Mouse (Mus musculus) lung, embryonic 16.5 days (tissue): ENCODE results near the gene Tmem234. TPM values are rescaled to one million over a fixed set of nuclear protein-coding genes. Genes with fewer than 3 reads are reported as not detected.

ENCODE experiments used
- ATAC-seq: fragments of 200-750 bp; cut with Nextera tagmentation; 2 replicates; pipeline ENCODE4 v1.8.0; 2017; ENCODE audit warnings: low read depth, mild to moderate bottlenecking, moderate library complexity
- H3K27ac ChIP-seq: fragments of 300-500 bp; sonication (generic); 2 replicates; pipeline ENCODE4 v1.5.1; 2014; ENCODE audit warnings: mild to moderate bottlenecking, control low read depth, low read length
- H3K27me3 ChIP-seq: fragments of 300-500 bp; sonication (generic); 2 replicates; pipeline ENCODE4 v1.6.1; 2014; ENCODE audit warnings: low read depth, low read length, mixed read lengths; ENCODE audit not compliant: control insufficient read depth, insufficient read depth
- H3K36me3 ChIP-seq: fragments of 300-500 bp; sonication (generic); 2 replicates; pipeline ENCODE4 v1.6.1; 2014; ENCODE audit warnings: low read length; ENCODE audit not compliant: control insufficient read depth, insufficient read depth
- H3K4me1 ChIP-seq: fragments of 300-500 bp; sonication (generic); replicated peaks from 2 replicates; pipeline ENCODE4 v1.6.1; 2014; ENCODE audit warnings: low read length, mixed read lengths; ENCODE audit not compliant: control insufficient read depth, insufficient read depth
- H3K4me2 ChIP-seq: fragments of 300-500 bp; sonication (generic); 2 replicates; pipeline ENCODE4 v1.6.1; 2014; ENCODE audit warnings: low read depth, low read length, control low read depth
- H3K4me3 ChIP-seq: fragments of 300-500 bp; sonication (generic); 2 replicates; pipeline ENCODE4 v1.5.1; 2014; ENCODE audit warnings: mild to moderate bottlenecking, low read length, control low read depth
- H3K9ac ChIP-seq: fragments of 300-500 bp; sonication (generic); 2 replicates; pipeline ENCODE4 v1.6.1; 2014; ENCODE audit warnings: low read length, control low read depth
- H3K9me3 ChIP-seq: fragments of 300-500 bp; sonication (generic); 2 replicates; pipeline ENCODE4 v1.6.1; 2016; ENCODE audit warnings: low read length; ENCODE audit not compliant: control insufficient read depth
- WGBS: fragments of 180-500 bp; shearing (Covaris S2); extraction: QIAGEN DNeasy Blood & Tissue Kit; methylation state at CpG from one replicate; pipeline ENCODE4 v1.1.7; 2014; 5-methylcytosine and 5-hydroxymethylcytosine counted together
- polyA plus RNA-seq: library from polyadenylated mRNA; unstranded; fragments of >200 nt; fragmentation: Nextera tagmentation; extraction: Ambion mirVana; gene quantifications from 2 replicates; pipeline ENCODE4 v1.2.1, GENCODE M21; 2015

The Tmem234 gene
- polyA plus RNA-seq, 1 experiment from 2014 or later = 190 TPM

DNA sequence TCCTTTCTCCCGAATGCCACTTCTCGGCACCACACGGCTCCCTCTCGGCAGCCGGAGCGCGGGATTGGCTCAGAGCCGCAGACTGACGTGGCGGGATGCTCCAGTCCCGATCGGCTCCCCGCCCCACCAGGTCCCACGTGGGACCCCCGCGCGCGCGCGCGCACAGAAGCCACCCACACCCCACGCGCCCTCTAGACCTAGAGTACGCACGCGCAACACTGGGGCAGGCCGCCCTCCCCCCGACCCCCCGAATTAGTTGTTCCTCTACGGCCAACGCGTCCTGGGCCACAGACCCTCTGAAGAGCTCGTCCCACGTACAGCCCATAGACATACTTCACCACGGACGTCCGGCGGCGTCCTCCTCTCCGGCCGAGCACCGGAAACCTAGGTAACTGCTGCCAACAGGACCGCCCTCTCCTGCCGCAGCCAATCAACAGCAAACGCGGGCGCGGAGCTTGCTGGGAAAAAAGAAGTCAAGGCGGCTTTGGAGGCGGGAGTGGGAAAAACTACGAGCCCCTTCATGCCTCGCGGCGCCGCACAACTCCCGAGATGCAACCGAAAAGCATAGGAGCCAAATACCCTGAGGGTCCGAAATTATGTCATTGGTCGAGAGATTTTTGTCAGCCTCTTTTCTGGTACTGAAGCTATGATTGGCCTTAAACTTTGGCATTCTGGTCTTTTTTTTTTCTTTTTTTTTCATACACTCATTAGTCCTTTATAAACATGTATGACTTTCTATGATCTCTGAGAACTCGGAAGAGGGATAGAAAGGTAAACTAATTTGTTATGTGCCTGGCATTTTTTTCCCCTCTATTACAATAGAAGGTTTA is 40.4 kb downstream of the Tmem234 start, which contains the start of gene Txlna:
Gene Txlna (minus strand): TSS at position 428 of the 830 bp plus-strand sequence.
- ATAC-seq = peak; percentile 95
- Histone ChIP-seq H3K36me3 (peaks cover 25% of the 10 kb centered on the region), H3K4me3 (peak within 1 kb of the TSS; percentile 72), H3K27me3 (no peaks in the 10 kb centered on the region), H3K9me3 (no peaks in the 10 kb centered on the region), H3K9ac (peak within 1 kb of the TSS; percentile 84), H3K27ac (peak within 1 kb of the TSS; percentile 98), H3K4me1 (peaks cover 17% of the 10 kb centered on the region), H3K4me2 (peak within 1 kb of the TSS; percentile 77)
- under 1% methylated on average over 60 of the region's 60 CpGs for WGBS

DNA sequence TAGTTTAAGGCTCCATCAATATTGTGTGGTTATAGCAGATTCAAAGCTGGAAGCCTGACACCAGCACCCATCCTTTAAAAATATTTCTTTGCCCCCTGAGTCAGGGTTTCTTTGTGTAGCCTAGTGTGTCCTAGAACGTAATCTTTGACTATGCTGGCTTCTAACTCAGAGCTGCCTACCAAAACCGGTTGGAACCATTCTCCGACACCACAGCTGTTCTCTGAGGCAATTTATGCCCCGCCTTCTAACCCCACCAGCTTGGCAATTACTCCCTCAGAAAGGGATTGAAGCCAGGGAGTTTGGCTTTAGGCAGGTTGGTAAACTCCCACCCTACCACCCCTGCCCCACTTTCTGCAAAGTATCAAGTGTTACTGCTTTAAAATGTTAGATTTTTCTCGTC is 41.3 kb downstream of the Tmem234 start:
- peaks cover 17% of the 10 kb centered on the region for H3K4me1 ChIP-seq
- H3K9ac ChIP-seq = peak overlapping the region; percentile 32; the same call in 1 of the 2 replicates
- H3K4me2 ChIP-seq = peak overlapping the region; percentile 39
- H3K4me3 ChIP-seq = no peak overlapping the region
- ATAC-seq = no peak
- peak overlapping the region; percentile 55 for H3K27ac ChIP-seq
- no peaks in the 10 kb centered on the region for H3K9me3 ChIP-seq
- no peaks in the 10 kb centered on the region for H3K27me3 ChIP-seq
- 37% methylated on average over 5 of the region's 5 CpGs for WGBS
- peaks cover 17% of the 10 kb centered on the region for H3K36me3 ChIP-seq

DNA sequence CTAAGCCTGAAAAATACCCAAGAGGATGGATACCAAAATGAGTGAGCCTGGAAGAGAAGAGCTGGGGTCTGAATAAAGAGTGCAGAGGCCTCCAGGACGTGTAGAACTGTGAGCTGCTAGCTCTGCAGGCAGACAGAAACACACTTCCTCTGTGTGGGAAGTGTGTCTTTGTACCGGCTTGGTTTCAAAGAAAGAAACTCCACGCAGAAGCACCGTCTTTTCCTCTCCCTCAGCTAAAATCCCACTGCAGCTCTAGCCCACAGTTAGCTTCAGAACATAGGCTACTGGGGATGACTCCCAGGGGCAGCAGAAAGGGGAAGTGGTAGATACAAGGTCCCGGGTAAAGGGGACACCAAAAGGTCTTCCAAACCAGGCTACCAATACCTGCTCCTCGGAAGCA is 44.7 kb downstream of the Tmem234 start:
- Histone ChIP-seq H3K36me3 (peaks cover 18% of the 10 kb centered on the region), H3K9ac (no peak overlapping the region), H3K27ac (no peak overlapping the region), H3K9me3 (no peaks in the 10 kb centered on the region), H3K4me1 (peaks cover 2% of the 10 kb centered on the region), H3K4me2 (no peak overlapping the region), H3K4me3 (no peak overlapping the region), H3K27me3 (no peaks in the 10 kb centered on the region)
- WGBS = 86% methylated on average over 6 of the region's 6 CpGs
- ATAC-seq = no peak

- no peak for ATAC-seq
- no peak overlapping the region for H3K4me2 ChIP-seq
- H3K27ac ChIP-seq = no peak overlapping the region
- H3K27me3 ChIP-seq = no peaks in the 10 kb centered on the region
- no peak overlapping the region for H3K4me3 ChIP-seq
- WGBS = 82% methylated on average over 1 of the region's 1 CpGs
- peaks cover 39% of the 10 kb centered on the region for H3K36me3 ChIP-seq
- H3K9me3 ChIP-seq = no peaks in the 10 kb centered on the region
- no peaks in the 10 kb centered on the region for H3K4me1 ChIP-seq
- no peak overlapping the region for H3K9ac ChIP-seq
Measured at GRCm38 (mm10) chr4:129648656-129649055, 48.2 kb downstream of the Tmem234 start.

DNA sequence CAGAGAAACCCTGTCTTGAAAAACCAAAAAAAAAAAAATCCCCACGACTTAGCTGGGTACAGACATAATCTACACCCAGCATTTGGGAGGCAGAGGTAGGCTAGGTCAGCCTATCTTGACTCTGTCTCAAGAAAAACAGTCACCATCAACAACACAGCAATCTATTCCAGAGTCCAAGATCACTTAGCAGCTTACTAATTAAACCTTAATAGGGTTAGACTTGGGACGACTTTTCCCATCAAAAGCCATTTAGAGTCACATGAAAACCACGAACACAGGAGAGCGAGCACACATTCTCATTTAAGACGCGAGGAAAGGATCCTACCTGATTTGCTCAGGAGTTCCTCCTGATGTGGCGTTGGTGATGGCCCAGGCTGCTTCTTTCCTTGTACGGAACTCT is 49.9 kb downstream of the Tmem234 start:
- Histone ChIP-seq H3K9ac (no peak overlapping the region), H3K4me1 (no peaks in the 10 kb centered on the region), H3K27me3 (no peaks in the 10 kb centered on the region), H3K4me2 (no peak overlapping the region), H3K36me3 (peaks cover 52% of the 10 kb centered on the region), H3K27ac (no peak overlapping the region), H3K9me3 (no peaks in the 10 kb centered on the region), H3K4me3 (no peak overlapping the region)
- 92% methylated on average over 8 of the region's 8 CpGs for WGBS
- ATAC-seq = no peak

DNA sequence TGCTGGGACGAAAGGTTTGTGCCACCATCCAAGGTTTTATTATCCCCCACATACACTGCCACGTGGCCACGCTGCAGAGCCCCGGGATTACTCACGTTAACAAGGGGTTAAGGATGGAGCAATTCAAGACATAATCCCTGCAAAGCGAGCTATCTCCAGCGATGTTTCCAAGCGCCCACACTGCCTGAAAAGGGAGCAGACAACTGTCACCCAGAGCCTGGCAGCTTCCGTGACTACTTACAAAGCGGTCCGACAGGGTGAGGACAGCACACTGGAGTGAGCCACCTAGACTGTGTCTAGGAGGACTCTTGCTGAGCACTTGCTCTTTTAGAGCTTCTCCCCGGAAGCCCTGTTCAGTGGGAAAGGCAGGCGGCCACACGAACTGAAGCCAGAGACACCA is 54.3 kb downstream of the Tmem234 start:
- H3K36me3 ChIP-seq = peaks cover 55% of the 10 kb centered on the region
- ATAC-seq = no peak
- no peaks in the 10 kb centered on the region for H3K27me3 ChIP-seq
- no peak overlapping the region for H3K4me2 ChIP-seq
- no peak overlapping the region for H3K4me3 ChIP-seq
- no peaks in the 10 kb centered on the region for H3K4me1 ChIP-seq
- H3K9me3 ChIP-seq = no peaks in the 10 kb centered on the region
- no peak overlapping the region for H3K9ac ChIP-seq
- WGBS = 90% methylated on average over 14 of the region's 14 CpGs
- H3K27ac ChIP-seq = no peak overlapping the region

DNA sequence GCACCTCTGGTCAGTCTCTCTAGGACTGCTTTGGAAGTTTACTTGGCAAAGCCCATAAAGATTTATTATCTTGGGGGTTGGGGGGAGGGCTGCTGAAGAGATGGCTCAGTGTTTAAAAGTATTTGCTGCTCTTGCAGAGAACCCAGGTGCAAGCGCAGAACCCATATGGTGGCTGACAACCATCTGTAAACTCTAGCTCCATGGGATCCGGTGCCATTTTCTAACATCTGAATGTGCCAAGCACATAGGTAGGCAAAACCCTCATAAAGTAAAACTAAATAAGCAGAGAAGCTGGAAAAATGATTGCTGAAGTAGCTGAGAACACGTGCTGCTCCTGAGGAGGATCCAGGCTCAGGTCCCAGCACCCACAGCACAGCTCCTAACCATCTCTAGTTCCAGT is 61.1 kb downstream of the Tmem234 start:
- Histone ChIP-seq H3K4me3 (no peak overlapping the region), H3K9me3 (no peaks in the 10 kb centered on the region), H3K36me3 (peaks cover 19% of the 10 kb centered on the region), H3K9ac (no peak overlapping the region), H3K27ac (no peak overlapping the region), H3K4me2 (no peak overlapping the region), H3K27me3 (no peaks in the 10 kb centered on the region), H3K4me1 (no peaks in the 10 kb centered on the region)
- WGBS = 90% methylated on average over 3 of the region's 3 CpGs
- no peak for ATAC-seq

DNA sequence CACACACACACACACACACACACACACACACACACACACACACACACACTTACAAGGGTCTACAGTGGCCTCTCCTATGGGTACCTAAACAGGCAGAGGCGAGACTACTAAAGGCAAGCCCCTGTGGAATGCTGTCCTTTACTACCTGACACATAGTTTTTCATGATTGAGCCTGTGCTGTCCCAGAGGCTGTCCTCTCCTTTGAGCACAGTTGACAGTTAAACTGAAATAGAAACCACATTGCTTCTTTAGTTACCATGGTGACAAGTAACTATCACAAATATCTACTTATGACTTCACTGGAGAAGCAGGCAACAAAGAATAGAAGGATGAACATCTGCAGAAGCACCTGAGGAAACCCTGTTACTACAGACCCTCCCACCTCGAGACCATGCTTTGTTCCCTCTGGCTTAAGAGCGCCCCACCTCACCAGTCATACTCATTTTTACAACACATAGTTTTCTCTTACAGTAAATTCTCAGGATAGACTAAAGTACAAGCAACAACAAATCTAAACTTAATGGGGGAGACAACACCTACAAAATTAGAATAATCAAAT is 61.9 kb downstream of the Tmem234 start:
- WGBS = 71% methylated on average over 3 of the region's 3 CpGs
- H3K4me1 ChIP-seq = no peaks in the 10 kb centered on the region
- no peak overlapping the region for H3K4me3 ChIP-seq
- H3K9me3 ChIP-seq = no peaks in the 10 kb centered on the region
- no peak overlapping the region for H3K27ac ChIP-seq
- H3K4me2 ChIP-seq = no peak overlapping the region
- ATAC-seq = no peak
- H3K9ac ChIP-seq = no peak overlapping the region
- no peaks in the 10 kb centered on the region for H3K27me3 ChIP-seq
- H3K36me3 ChIP-seq = peaks cover 14% of the 10 kb centered on the region

DNA sequence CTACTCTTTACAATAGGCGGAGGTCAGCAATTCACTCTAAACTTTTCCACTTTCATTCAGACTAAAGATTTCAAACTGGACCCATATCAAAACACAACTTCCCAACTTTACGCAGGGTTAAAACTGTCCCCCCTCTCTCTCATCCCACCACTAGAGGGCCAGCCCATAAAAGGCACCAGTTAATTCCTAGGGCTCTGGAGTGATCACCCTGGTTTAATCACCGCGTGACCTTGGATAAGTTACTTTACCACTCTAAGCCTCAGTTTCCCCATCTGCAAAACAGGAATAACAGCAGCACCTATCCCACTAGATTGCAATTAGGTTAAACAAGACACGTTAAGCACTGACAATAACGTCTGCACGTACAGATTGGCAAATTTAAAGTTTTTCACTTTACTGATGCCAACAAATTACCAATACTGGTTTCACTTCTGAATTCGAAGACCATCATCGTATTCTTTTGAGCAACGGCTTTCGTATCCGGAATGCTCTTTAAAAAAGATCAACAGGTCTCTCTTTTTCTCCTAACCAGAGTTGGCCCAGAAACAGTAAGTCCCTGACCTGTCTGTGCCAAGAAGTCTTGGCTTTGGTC is 71.1 kb downstream of the Tmem234 start:
- Histone ChIP-seq H3K9ac (peak overlapping the region; percentile 97), H3K4me2 (peak overlapping the region; percentile 91), H3K4me1 (peaks cover 15% of the 10 kb centered on the region), H3K36me3 (peaks cover 7% of the 10 kb centered on the region), H3K27me3 (no peaks in the 10 kb centered on the region), H3K9me3 (no peaks in the 10 kb centered on the region), H3K27ac (peak overlapping the region; percentile 94), H3K4me3 (peak overlapping the region; percentile 100)
- 4% methylated on average over 12 of the region's 12 CpGs for WGBS
- peak; percentile 64 for ATAC-seq
